In genomic region chr15:96566850-96567271, GRCm38 (mm10) we compare ENCODE assay signal across 8 mouse cellular contexts.
DNase-seq lines count a peak whose midpoint lies in the region; ATAC-seq and TF ChIP-seq lines count a peak whose summit lies in the region.

No protein-coding gene starts in this region.

- WGBS in lung, adult 2 months = 11% methylated on average over 14 of the region's 14 CpGs
- 11% methylated on average over 14 of the region's 14 CpGs for WGBS in neural tube, embryonic 14.5 days

- no peaks in the 10 kb centered on the region for H3K9me3 ChIP-seq in neural tube, embryonic 14.5 days (ENCODE audit: control insufficient read depth, low read length)

- 0 out of 2 replicates have a peak, but pooled peaks have one; percentile 4 for TF ChIP-seq CTCF in lung, adult 2 months (IDR thresholded peaks at IDR 0.05; ENCODE audit: insufficient read depth, low read length)

- H3K36me3 ChIP-seq in neural tube, embryonic 14.5 days (ENCODE audit: control insufficient read depth, insufficient read depth, low read length) = no peaks in the 10 kb centered on the region

- peak; percentile 77 for ATAC-seq in activated CD4-positive, CD25-positive, alpha-beta regulatory T cell, adult 4 months
- no peak; the same call in 1 of the 2 replicates for ATAC-seq in neural tube, embryonic 14.5 days (ENCODE audit: low read depth)

- TF ChIP-seq POLR2A in lung, adult 2 months (IDR thresholded peaks at IDR 0.05; ENCODE audit: borderline replicate concordance, extremely low read depth, low read depth, low read length) = no peak

- no peaks in the 10 kb centered on the region for H3K27me3 ChIP-seq in neural tube, embryonic 14.5 days (ENCODE audit: control insufficient read depth, insufficient read depth, low read length)

- H3K4me1 ChIP-seq in lung, adult 2 months (ENCODE audit: control insufficient read depth, insufficient read depth, low read length) = no peaks in the 10 kb centered on the region
- no peaks in the 10 kb centered on the region for H3K4me1 ChIP-seq in neural tube, embryonic 14.5 days (ENCODE audit: control insufficient read depth, insufficient read depth, low read length)

- no peak overlapping the region for H3K27ac ChIP-seq in neural tube, embryonic 14.5 days (ENCODE audit: low read depth, low read length)

- H3K4me3 ChIP-seq in lung, adult 2 months (replicated peaks; ENCODE audit: extremely low read depth, low read depth, low read length) = peak overlapping the region; percentile 56
- H3K4me3 ChIP-seq in neural tube, embryonic 14.5 days (ENCODE audit: low read depth, low read length) = peak overlapping the region; percentile 19; the same call in 1 of the 2 replicates

- no peak overlapping the region for H3K9ac ChIP-seq in neural tube, embryonic 14.5 days (replicated peaks; ENCODE audit: low read depth, low read length)

- peak; percentile 81 for DNase-seq in embryo, embryonic 10 days (ENCODE audit: low spot score)
- DNase-seq in heart, adult 8-10 months (ENCODE audit: low spot score) = peak; percentile 16
- peak; percentile 33 for DNase-seq in kidney, adult 11 months
- peak; percentile 66 for DNase-seq in lung, adult 2 months
- no peak for DNase-seq in frontal cortex, postnatal 25 days (ENCODE audit: low spot score in 2 of 2)
- DNase-seq in cerebellum, postnatal 4 days (ENCODE audit: low spot score in 2 of 2) = no peak

- H3K4me2 ChIP-seq in neural tube, embryonic 14.5 days (ENCODE audit: low read depth, low read length) = peak overlapping the region; percentile 32

Comparison
In these comparisons a context has a peak if more than half of its experiments do, and no peak if none do; other contexts are left out.
1. DNase-seq: peak in embryo, embryonic 10 days (single experiment), heart, adult 8-10 months (single experiment), kidney, adult 11 months (single experiment) and lung, adult 2 months (single experiment); none in frontal cortex, postnatal 25 days (0 of 2) and cerebellum, postnatal 4 days (0 of 2).